Mouse (Mus musculus) megakaryocyte-erythroid progenitor cell, adult 5 weeks (primary cell): ENCODE results near the gene Olfr312. TPM values are rescaled to one million over a fixed set of nuclear protein-coding genes. Genes with fewer than 3 reads are reported as not detected.

Source experiments
- polyA plus RNA-seq: library from polyadenylated mRNA; stranded (reverse); fragments of >175 nt; gene quantifications from 2 replicates; pipeline ENCODE4 v1.2.3, GENCODE M21; 2012

The Olfr312 gene
- 0.12 TPM in 1 of 2 replicates, not detected in the other for polyA plus RNA-seq

GRCm38 (mm10) chr11:58828937-58829336, at the start of gene Olfr312:
Olfr312 (plus strand) TSS chr11:58829237.

DNA sequence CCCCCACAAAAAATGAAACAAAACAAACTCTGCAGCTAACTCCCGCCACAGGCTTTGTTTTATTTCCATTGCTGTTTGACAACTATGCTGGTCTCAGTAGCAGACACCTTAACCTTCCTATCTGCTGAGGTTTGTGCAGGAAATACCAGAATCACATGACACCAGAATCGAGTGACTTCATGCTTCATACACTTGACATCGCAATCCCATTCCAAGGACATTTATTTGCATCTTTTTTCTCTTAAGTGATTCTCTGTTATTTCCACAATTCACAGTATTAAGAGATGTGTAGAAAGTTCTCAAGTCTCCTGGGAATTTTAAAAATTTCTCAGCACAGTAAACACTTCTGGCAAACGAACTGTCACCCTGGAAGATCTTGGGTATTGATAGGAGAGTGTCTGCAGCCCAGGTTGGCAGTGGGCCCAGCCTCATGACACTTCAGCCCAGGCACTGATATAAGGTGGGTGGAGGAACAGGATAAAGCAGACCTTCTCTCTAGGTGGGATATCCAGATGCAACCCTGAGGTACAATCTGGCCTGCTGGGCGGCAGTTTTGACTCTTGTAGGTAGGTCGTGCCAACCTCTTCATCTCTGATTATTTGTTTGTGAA, 46.5 kb upstream of the Olfr312 start, which contains the start of gene Olfr314:
Olfr314 (plus strand) TSS at position 473 of the 610 bp plus-strand sequence.

DNA sequence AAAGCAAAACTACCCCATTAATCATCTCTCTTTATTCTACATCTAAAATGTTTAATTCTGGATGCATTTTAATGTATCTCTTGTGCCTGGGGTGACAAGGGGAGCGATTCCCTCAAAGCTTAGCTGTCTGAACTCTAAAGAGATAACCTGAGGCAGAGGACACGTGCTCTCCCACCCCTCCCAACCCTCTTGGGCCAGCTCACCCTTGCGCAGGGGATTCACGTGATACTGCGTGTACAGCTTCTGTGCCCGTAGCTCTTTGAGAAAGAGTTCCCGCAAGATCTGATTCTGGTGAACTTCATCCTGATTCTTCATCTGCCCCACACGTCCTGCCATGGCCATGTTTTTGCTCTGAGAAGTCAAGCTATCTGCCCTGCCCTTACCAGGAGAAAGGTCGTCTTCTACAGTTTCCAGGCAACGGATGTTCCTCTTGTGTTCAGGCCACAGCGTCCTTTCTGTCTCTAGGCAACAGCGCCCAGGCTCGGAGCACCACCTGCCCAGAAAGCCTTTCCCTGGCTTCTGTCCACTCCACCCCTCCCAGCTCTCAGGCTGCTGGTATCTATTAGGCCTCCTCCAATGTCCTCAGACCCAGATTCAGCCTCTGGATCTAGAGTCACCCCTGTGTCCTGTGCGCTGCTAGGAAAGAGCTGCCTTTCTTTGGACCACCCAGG, 27.3 kb upstream of the Olfr312 start, which contains the start of gene Fam183b:
Fam183b (minus strand) TSS at position 403 of the 671 bp plus-strand sequence.

GRCm38 (mm10) chr11:58814700-58815099, 14.3 kb upstream of the Olfr312 start, which contains the start of gene Olfr313:
Olfr313 (plus strand) TSS chr11:58815000.

DNA sequence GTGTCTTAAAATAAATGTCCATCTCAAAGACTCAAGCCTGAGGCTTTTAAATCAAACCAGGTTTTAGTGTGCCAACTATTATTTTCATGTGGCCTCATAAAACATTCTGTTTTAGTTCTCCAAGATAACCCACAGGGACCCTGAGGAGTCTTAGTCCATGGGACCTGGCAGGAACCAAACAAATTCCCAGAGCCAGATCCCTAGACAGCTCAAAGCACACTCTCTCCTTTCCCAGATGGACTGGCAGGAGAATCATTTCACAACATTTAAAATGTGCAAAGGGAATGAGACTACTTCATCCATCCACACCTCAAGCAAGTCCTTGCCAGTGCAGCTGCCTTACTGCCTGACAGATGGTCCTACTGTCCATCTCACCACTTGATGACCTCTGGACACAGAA, 9.9 kb downstream of the Olfr312 start, which contains the start of gene Olfr311:
Olfr311 (plus strand) TSS at position 301 of the 400 bp plus-strand sequence.

DNA sequence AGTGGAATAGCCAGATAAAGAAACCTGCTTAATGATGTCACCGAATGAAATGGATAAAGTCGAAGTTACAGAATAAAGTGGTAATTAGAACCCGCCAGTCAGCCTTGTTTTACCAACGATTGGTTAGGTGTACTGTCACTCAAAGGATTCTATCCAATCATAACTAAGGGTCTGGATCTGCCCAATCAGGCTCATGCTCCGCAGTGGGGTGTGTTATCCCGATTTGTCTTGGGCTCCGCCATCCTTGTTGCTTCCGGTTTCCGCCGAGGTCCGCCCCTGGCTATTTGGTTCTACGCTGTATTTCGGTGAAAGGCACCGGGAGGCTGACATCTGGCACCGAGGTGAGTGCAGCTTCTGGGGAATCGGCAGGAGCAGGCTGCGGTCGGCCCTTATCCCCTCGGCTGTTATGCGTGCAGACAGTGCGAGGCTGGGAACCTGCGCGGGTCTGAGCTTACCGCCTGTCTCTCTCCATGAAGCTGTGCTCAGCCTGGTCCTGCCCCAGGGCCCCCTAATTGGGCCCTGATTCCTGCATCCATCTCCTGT, 18.0 kb downstream of the Olfr312 start, which contains the start of gene Gm12258:
Gm12258 (plus strand) TSS at position 240 of the 543 bp plus-strand sequence.

DNA sequence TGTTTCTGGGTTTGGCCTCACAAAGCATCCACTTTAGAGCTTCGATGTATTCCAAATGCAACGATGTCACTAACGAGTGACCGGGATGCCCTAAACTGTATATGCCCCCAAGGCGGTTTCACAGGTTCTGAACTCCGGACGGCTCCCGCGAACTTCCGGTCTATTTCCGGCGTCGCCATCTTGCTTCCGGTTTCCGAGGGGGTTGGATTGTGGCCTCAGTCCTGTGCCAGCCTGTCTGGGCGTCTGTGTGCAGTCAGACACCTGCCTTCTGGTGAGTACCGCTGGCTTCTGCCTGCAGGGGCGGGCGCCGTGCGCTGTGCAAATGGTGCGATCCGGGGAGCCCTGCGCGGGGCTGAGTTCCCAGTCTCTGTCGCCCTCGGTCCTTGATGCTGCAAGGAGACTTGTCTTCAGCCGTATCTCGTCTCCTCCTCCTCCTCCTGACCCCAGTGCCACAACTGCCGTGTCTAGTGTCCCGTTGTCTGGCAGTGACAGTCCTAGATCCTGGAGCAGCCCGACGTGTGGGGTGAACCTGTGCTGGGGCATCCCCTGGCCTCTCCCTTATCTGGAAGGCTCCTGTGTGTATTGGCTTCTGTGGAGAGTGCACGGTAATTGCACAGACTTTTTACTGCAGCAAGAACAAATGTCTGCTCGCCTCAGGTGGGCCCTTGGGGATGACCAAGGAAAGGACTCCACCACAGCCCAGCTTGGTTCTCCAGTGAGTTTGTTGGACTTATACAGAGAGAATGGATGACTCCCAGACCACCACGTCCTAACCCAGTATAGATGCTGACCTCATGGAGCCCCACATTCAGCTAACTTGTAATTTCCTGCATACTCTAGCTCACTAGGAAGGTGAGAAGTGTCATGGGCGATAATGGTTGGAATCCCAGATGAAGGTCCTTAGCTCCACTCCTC, 38.3 kb downstream of the Olfr312 start, which contains the start of gene 2810021J22Rik:
2810021J22Rik (plus strand) TSS at position 178 of the 915 bp plus-strand sequence.

Other genes with a start within 250 kb of the Olfr312 start
- not detected in 2 replicates for gene Olfr324, start 234.1 kb upstream of the Olfr312 start, polyA plus RNA-seq
- gene 2210407C18Rik, start 213.2 kb upstream of the Olfr312 start, polyA plus RNA-seq: not detected in 2 replicates
- not detected in 2 replicates for gene Olfr323, start 198.7 kb upstream of the Olfr312 start, polyA plus RNA-seq
- 5.2 and 7.9 TPM in 2 replicates for gene Trim58, start 188.8 kb upstream of the Olfr312 start, polyA plus RNA-seq
- gene Olfr322, start 170.5 kb upstream of the Olfr312 start, polyA plus RNA-seq: 0.14 TPM in 1 of 2 replicates, not detected in the other
- not detected in 2 replicates for gene Olfr320, start 148.1 kb upstream of the Olfr312 start, polyA plus RNA-seq
- gene Olfr319, start 130.1 kb upstream of the Olfr312 start, polyA plus RNA-seq: not detected in 2 replicates
- gene Olfr318, start 105.2 kb upstream of the Olfr312 start, polyA plus RNA-seq: 0.05 and 0.06 TPM in 2 replicates
- gene Olfr317, start 90.0 kb upstream of the Olfr312 start, polyA plus RNA-seq: not detected in 2 replicates
- gene Olfr316, start 76.5 kb upstream of the Olfr312 start, polyA plus RNA-seq: not detected in 2 replicates
- not detected in 2 replicates for gene Olfr315, start 56.0 kb upstream of the Olfr312 start, polyA plus RNA-seq
- gene Olfr314, start 46.3 kb upstream of the Olfr312 start, polyA plus RNA-seq: not detected in 2 replicates
- not detected in 2 replicates for gene Fam183b, start 27.3 kb upstream of the Olfr312 start, polyA plus RNA-seq
- gene Olfr313, start 14.2 kb upstream of the Olfr312 start, polyA plus RNA-seq: not detected in 2 replicates
- not detected in 2 replicates for gene Olfr311, start 10.0 kb downstream of the Olfr312 start, polyA plus RNA-seq
- gene Gm12258, start 17.9 kb downstream of the Olfr312 start, polyA plus RNA-seq: 0.03 TPM in 1 of 2 replicates, not detected in the other
- 0.07 and 0.31 TPM in 2 replicates for gene 2810021J22Rik, start 38.0 kb downstream of the Olfr312 start, polyA plus RNA-seq
- gene Zfp39, start 75.0 kb downstream of the Olfr312 start, polyA plus RNA-seq: 1.3 and 1.4 TPM in 2 replicates
- 3.1 and 3.4 TPM in 2 replicates for gene Btnl10, start 88.7 kb downstream of the Olfr312 start, polyA plus RNA-seq
- 297 and 316 TPM in 2 replicates for gene Rnf187, start 109.7 kb downstream of the Olfr312 start, polyA plus RNA-seq
- 4.6 and 7.4 TPM in 2 replicates for gene Hist3h2ba, start 119.7 kb downstream of the Olfr312 start, polyA plus RNA-seq
- gene Hist3h2a, start 125.4 kb downstream of the Olfr312 start, polyA plus RNA-seq: 33.2 and 37.5 TPM in 2 replicates
- gene Trim17, start 125.4 kb downstream of the Olfr312 start, polyA plus RNA-seq: 0.24 and 0.28 TPM in 2 replicates
- gene Trim11, start 148.9 kb downstream of the Olfr312 start, polyA plus RNA-seq: 55.3 and 59.9 TPM in 2 replicates